Mouse (Mus musculus): Measurements from ENCODE around the gene Vmn1r94.
"Not testable (repeated sequence)": the region's sequence is repeated elsewhere in the genome, so short reads cannot be mapped to it uniquely, and the experiment has no call there.

The Vmn1r94 gene

DNA sequence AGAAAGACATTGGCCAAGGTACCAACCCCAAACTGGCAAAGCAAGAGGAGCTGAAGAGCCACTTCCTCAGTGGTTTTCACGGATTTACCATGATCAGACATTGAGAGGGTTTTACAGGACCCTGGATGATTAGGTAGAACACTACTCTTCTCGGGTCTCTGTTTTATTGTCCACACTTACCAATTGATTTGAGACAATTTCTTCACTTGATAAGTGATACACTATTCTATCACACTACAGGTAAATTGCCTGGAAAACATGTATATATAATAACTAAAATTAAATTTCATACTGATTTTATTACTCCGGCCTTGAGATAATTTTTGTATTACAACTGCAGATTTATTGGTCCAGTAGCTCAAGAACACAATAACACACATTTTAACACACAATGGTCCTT lies at the start of gene Vmn1r94:
Gene Vmn1r94 (minus strand): TSS at position 101 of the 400 bp plus-strand sequence.
- not testable (repeated sequence) for DNase-seq

DNA sequence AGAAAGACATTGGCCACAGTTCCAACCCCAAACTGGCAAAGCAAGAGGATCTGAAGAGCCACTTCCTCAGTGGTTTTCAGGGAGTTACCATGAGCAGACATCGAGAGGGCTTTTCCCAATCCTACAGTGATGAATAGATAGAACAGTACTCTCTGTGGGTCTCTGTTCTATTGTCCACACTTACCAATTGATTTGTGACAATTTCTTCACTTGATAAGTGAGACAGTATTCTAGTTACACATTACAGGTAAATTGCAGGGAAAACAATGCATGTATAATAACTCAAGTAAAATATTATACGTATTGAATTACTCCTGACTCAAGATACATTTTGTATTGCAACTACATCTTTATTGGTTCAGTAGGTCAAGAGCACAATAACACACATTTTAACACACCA lies 37.3 kb upstream of the Vmn1r94 start, which contains the start of gene Gm6164:
Gene Gm6164 (minus strand): TSS at position 101 of the 400 bp plus-strand sequence.
- not testable (repeated sequence) for DNase-seq

DNA sequence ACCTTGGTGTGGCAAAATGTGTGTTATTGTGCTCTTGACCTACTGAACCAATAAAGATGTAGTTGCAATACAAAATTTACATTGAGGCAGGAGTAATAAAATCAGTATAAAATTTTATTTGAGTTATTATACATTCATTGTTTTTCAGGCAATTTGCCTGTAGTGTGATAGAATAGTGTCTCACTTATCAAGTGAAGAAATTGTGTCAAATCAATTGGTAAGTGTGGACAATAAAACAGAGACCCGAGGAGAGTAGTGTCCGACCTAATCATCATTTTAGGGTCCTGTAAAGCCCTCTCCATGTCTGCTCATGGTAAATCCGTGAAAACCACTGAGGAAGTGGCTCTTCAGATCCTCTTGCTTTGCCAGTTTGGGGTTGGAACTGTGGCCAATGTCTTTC lies 25.2 kb upstream of the Vmn1r94 start, which contains the start of gene Vmn1r95:
Gene Vmn1r95 (plus strand): TSS at position 301 of the 400 bp plus-strand sequence.
- DNase-seq, result not testable (repeated sequence)

DNA sequence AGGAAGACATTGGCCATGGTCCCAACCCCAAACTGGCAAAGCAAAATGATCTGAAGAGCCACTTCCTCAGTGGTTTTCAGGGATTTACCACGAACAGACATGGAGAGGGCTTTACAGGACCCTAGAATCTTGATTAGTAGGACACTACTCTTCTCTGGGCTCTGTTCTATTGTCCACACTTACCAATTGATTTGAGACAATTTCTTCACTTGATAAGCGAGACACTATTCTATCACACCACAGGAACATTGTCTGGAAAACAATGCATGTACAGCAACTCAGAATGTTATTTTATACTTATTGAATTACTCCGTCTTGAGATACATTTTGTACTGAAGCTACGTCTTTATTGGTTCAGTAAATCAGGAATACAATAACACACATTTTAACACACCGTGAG lies 29.2 kb downstream of the Vmn1r94 start, which contains the start of gene Vmn1r93:
Gene Vmn1r93 (minus strand): TSS at position 101 of the 400 bp plus-strand sequence.
- not testable (repeated sequence) for DNase-seq

DNA sequence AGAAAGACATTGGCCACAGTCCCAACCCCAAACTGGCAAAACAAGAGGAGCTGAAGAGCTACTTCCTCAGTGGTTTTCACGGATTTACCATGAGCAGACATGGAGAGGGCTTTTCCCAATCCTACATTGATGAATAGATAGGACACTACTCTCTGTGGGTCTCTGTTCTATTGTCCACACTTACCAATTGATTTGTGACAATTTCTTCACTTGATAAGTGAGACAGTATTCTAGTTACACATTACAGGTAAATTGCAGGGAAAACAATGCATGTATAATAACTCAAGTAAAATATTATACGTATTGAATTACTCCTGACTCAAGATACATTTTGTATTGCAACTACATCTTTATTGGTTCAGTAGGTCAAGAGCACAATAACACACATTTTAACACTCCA lies 45.7 kb downstream of the Vmn1r94 start, which contains the start of gene Gm16442:
Gene Gm16442 (minus strand): TSS at position 101 of the 400 bp plus-strand sequence.
- DNase-seq, result not testable (repeated sequence)

All from cerebellum, postnatal 10 days (tissue).